In genomic region chr13:12412016-12412415, GRCm38 (mm10) we compare ENCODE assay signal across 11 mouse cellular contexts. TPM values are rescaled to one million over a fixed set of nuclear protein-coding genes. Genes with fewer than 3 reads are reported as not detected.
A peak's percentile ranks its signal among the peaks of the same experiment; 100 is the strongest.
DNase-seq lines count a peak whose midpoint lies in the region; ATAC-seq lines count a peak whose summit lies in the region.
"Had no signal": no experiment of that assay in that cellular context is flagged by ENCODE, and none has a peak within 500 bp of the region (broad histone marks: within the 10 kb centered on the region; RNA-seq: fewer than 3 reads in every experiment).

No protein-coding gene starts in this region.

- H3K4me1 ChIP-seq in neural tube, embryonic 15.5 days = no peaks in the 10 kb centered on the region
- no peaks in the 10 kb centered on the region for H3K4me1 ChIP-seq in kidney, embryonic 14.5 days (ENCODE audit: control insufficient read depth, insufficient read depth, low read length)
- H3K4me1 ChIP-seq: hindbrain, embryonic 10.5 days had no signal

- H3K9me3 ChIP-seq in neural tube, embryonic 15.5 days (replicated peaks) = no peaks in the 10 kb centered on the region
- no peaks in the 10 kb centered on the region for H3K9me3 ChIP-seq in kidney, embryonic 14.5 days (ENCODE audit: control insufficient read depth, low read length)
- H3K9me3 ChIP-seq: hindbrain, embryonic 10.5 days had no signal

- no peak for ATAC-seq in CD4-positive, CD25-positive, alpha-beta regulatory T cell, adult 4 months
- ATAC-seq in neural tube, embryonic 15.5 days (ENCODE audit: low FRiP score) = no peak
- ATAC-seq in kidney, embryonic 14.5 days (ENCODE audit: low FRiP score, low TSS enrichment) = no peak
- ATAC-seq: forebrain, postnatal 0 days had no signal

- no peaks in the 10 kb centered on the region for H3K27me3 ChIP-seq in neural tube, embryonic 15.5 days (replicated peaks)
- no peaks in the 10 kb centered on the region for H3K27me3 ChIP-seq in kidney, embryonic 14.5 days (ENCODE audit: control insufficient read depth, insufficient read depth, low read length)

- H3K9ac ChIP-seq in neural tube, embryonic 15.5 days (replicated peaks) = no peak overlapping the region
- H3K9ac ChIP-seq in kidney, embryonic 14.5 days (ENCODE audit: low read depth, low read length) = no peak overlapping the region
- H3K9ac ChIP-seq: forebrain, postnatal 0 days had no signal

- H3K27ac ChIP-seq in macrophage = peak overlapping the region; percentile 83
- no peak overlapping the region for H3K27ac ChIP-seq in neural tube, embryonic 15.5 days (replicated peaks)
- no peak overlapping the region for H3K27ac ChIP-seq in kidney, embryonic 14.5 days (ENCODE audit: low read depth, low read length)
- H3K27ac ChIP-seq: hindbrain, embryonic 10.5 days had no signal

- H3K36me3 ChIP-seq in macrophage (ENCODE audit: inconsistent target) = peaks cover 29% of the 10 kb centered on the region
- peaks cover 75% of the 10 kb centered on the region for H3K36me3 ChIP-seq in neural tube, embryonic 15.5 days
- H3K36me3 ChIP-seq in kidney, embryonic 14.5 days (ENCODE audit: control insufficient read depth, insufficient read depth, low read length) = peaks cover 72% of the 10 kb centered on the region

- DNase-seq in heart, adult 9 months (ENCODE audit: low spot score in 2 of 2) = peak; percentile 20 to 44
- DNase-seq in heart, postnatal 4 days = no peak
- peak; percentile 9 for DNase-seq in CD4-positive helper T cell, adult 2 months (ENCODE audit: low read depth, low spot score)
- peak; percentile 13 to 27 for DNase-seq in heart, postnatal 10 days
- DNase-seq: adrenal gland, postnatal 10 days; forebrain, postnatal 0 days had no signal

- intact Hi-C loops in heart, postnatal 10 days (cut with DNase I) = no loop called here

- no peaks in the 10 kb centered on the region for H3K79me2 ChIP-seq in macrophage (ENCODE audit: inconsistent target)

- H3K4me2 ChIP-seq in neural tube, embryonic 15.5 days = no peak overlapping the region
- H3K4me2 ChIP-seq in kidney, embryonic 14.5 days (replicated peaks; ENCODE audit: low read depth, low read length) = no peak overlapping the region

- H3K4me3 ChIP-seq in macrophage (ENCODE audit: inconsistent target) = no peak overlapping the region
- H3K4me3 ChIP-seq in neural tube, embryonic 15.5 days (replicated peaks) = no peak overlapping the region
- H3K4me3 ChIP-seq in kidney, embryonic 14.5 days (ENCODE audit: low read length) = no peak overlapping the region
- H3K4me3 ChIP-seq: hindbrain, embryonic 10.5 days had no signal

- WGBS in macrophage (ENCODE audit: missing documents) = 0% methylated on average over 8 of the region's 8 CpGs
- 88% methylated on average over 8 of the region's 8 CpGs for WGBS in neural tube, embryonic 15.5 days
- 86% methylated on average over 8 of the region's 8 CpGs for WGBS in kidney, embryonic 14.5 days

RNA-seq across cellular contexts. Expression of gene Heatr1, which starts 17.2 kb away (rescaled TPM):
- total RNA-seq in heart, postnatal 4 days (2021) = 10 to 100 TPM; 19.8 to 20.4 TPM
- total RNA-seq in heart, postnatal 10 days (2021) = 10 to 100 TPM; 15.9 to 16.0 TPM
- 100 to 1,000 TPM in 3 of 26 experiments, 10 to 100 TPM in 23; 18.7 to 136 (median 64.9) TPM for total RNA-seq in macrophage (2018; cell fraction: chromatin; rRNA removed)
- total RNA-seq in macrophage (2018; cell fraction: cytosol; rRNA removed) = 10 to 100 TPM; 12.0 to 33.9 (median 22.4) TPM
- total RNA-seq in macrophage (2018; cell fraction: nucleus; rRNA removed) = 100 to 1,000 TPM in 1 of 26 experiments, 10 to 100 TPM in 25; 15.9 to 100 (median 32.8) TPM
- 17.9 to 41.6 TPM (median 21.2 TPM) in 3 replicates for polyA plus RNA-seq in macrophage (2018)
- polyA plus RNA-seq in CD4-positive, CD25-positive, alpha-beta regulatory T cell, adult 4 months (2017; shearing (Covaris generic)) = 10 to 100 TPM; 23.6 to 37.5 TPM
- polyA plus RNA-seq in neural tube, embryonic 15.5 days (2015; fragmentation: Nextera tagmentation; extraction: Ambion mirVana) = 9.8 and 12.9 TPM in 2 replicates
- polyA plus RNA-seq in kidney, embryonic 14.5 days (2014; fragmentation: Nextera tagmentation; extraction: Ambion mirVana) = 23.6 and 37.2 TPM in 2 replicates

RNA-seq across cellular contexts. Expression of gene Lgals8, which starts 52.7 kb away (rescaled TPM):
- 10 to 100 TPM; 28.0 to 32.3 TPM for total RNA-seq in heart, postnatal 4 days (2021)
- 10 to 100 TPM; 37.3 to 39.0 TPM for total RNA-seq in heart, postnatal 10 days (2021)
- total RNA-seq in macrophage (2018; cell fraction: chromatin; rRNA removed) = 100 to 1,000 TPM; 110 to 623 (median 400) TPM
- 100 to 1,000 TPM; 120 to 182 (median 156) TPM for total RNA-seq in macrophage (2018; cell fraction: cytosol; rRNA removed)
- 100 to 1,000 TPM; 128 to 523 (median 295) TPM for total RNA-seq in macrophage (2018; cell fraction: nucleus; rRNA removed)
- polyA plus RNA-seq in macrophage (2018) = 118 to 198 TPM (median 152 TPM) in 3 replicates
- polyA plus RNA-seq in CD4-positive, CD25-positive, alpha-beta regulatory T cell, adult 4 months (2017; shearing (Covaris generic)) = 100 to 1,000 TPM in 1 of 2 experiments, 10 to 100 TPM in 1; 95.6 to 112 TPM
- 26.6 and 31.5 TPM in 2 replicates for polyA plus RNA-seq in neural tube, embryonic 15.5 days (2015; fragmentation: Nextera tagmentation; extraction: Ambion mirVana)
- 12.3 and 19.2 TPM in 2 replicates for polyA plus RNA-seq in kidney, embryonic 14.5 days (2014; fragmentation: Nextera tagmentation; extraction: Ambion mirVana)
